Mouse (Mus musculus): ENCODE results near the gene Gm6583. TPM values are rescaled to one million over a fixed set of nuclear protein-coding genes. Genes with fewer than 3 reads are reported as not detected.

Gene Gm6583
- polyA plus RNA-seq, 1 experiment from 2014 or later: 0.42 TPM

GRCm38 (mm10) chr5:112316468-112316867, 39.4 kb downstream of the Gm6583 start:
- Histone ChIP-seq H3K27me3 (ENCODE audit: control insufficient read depth, insufficient read depth, low read length) (no peaks in the 10 kb centered on the region), H3K9me3 (ENCODE audit: control insufficient read depth, low read depth, low read length) (no peaks in the 10 kb centered on the region), H3K36me3 (ENCODE audit: control insufficient read depth, insufficient read depth, low read length) (peaks cover 11% of the 10 kb centered on the region), H3K9ac (replicated peaks; ENCODE audit: low read depth, low read length) (no peak overlapping the region), H3K4me3 (ENCODE audit: low read depth, low read length) (no peak overlapping the region), H3K4me2 (replicated peaks; ENCODE audit: low read depth, low read length) (no peak overlapping the region), H3K4me1 (ENCODE audit: control insufficient read depth, insufficient read depth, low read length) (no peaks in the 10 kb centered on the region; the same call in 1 of the 2 replicates), H3K27ac (ENCODE audit: low read length) (no peak overlapping the region)
- ATAC-seq (ENCODE audit: insufficient number of reproducible peaks, insufficient read depth, low FRiP score, low read depth): no peak
- WGBS: 77% methylated on average over 5 of the region's 5 CpGs

- no peaks in the 10 kb centered on the region for H3K9me3 ChIP-seq (ENCODE audit: control insufficient read depth, low read depth, low read length)
- no peak overlapping the region for H3K27ac ChIP-seq (ENCODE audit: low read length)
- H3K4me3 ChIP-seq (ENCODE audit: low read depth, low read length): no peak overlapping the region
- no peak overlapping the region for H3K4me2 ChIP-seq (replicated peaks; ENCODE audit: low read depth, low read length)
- H3K4me1 ChIP-seq (ENCODE audit: control insufficient read depth, insufficient read depth, low read length): no peaks in the 10 kb centered on the region; the same call in 1 of the 2 replicates
- no peak overlapping the region for H3K9ac ChIP-seq (replicated peaks; ENCODE audit: low read depth, low read length)
- WGBS: 78% methylated on average over 11 of the region's 11 CpGs
- ATAC-seq (ENCODE audit: insufficient number of reproducible peaks, insufficient read depth, low FRiP score, low read depth): no peak
- peaks cover 33% of the 10 kb centered on the region for H3K36me3 ChIP-seq (ENCODE audit: control insufficient read depth, insufficient read depth, low read length)
- H3K27me3 ChIP-seq (ENCODE audit: control insufficient read depth, insufficient read depth, low read length): no peaks in the 10 kb centered on the region
Observed at GRCm38 (mm10) chr5:112313222-112313885, 42.5 kb downstream of the Gm6583 start.

- no peaks in the 10 kb centered on the region for H3K27me3 ChIP-seq (ENCODE audit: control insufficient read depth, insufficient read depth, low read length)
- no peak overlapping the region for H3K9ac ChIP-seq (replicated peaks; ENCODE audit: low read depth, low read length)
- peaks cover 20% of the 10 kb centered on the region for H3K36me3 ChIP-seq (ENCODE audit: control insufficient read depth, insufficient read depth, low read length)
- no peak overlapping the region for H3K4me2 ChIP-seq (replicated peaks; ENCODE audit: low read depth, low read length)
- H3K4me3 ChIP-seq (ENCODE audit: low read depth, low read length): no peak overlapping the region
- no peaks in the 10 kb centered on the region for H3K4me1 ChIP-seq (ENCODE audit: control insufficient read depth, insufficient read depth, low read length)
- H3K9me3 ChIP-seq (ENCODE audit: control insufficient read depth, low read depth, low read length): no peaks in the 10 kb centered on the region
- 74% methylated on average over 5 of the region's 5 CpGs for WGBS
- H3K27ac ChIP-seq (ENCODE audit: low read length): no peak overlapping the region
- ATAC-seq (ENCODE audit: insufficient number of reproducible peaks, insufficient read depth, low FRiP score, low read depth): no peak
Observed at GRCm38 (mm10) chr5:112305842-112306241, 50.0 kb downstream of the Gm6583 start.

Other genes with a start within 250 kb of the Gm6583 start
- 2.6 and 2.7 TPM in 2 replicates for gene Cryba4, start 103.5 kb downstream of the Gm6583 start, polyA plus RNA-seq (2014; fragmentation: Nextera tagmentation; extraction: Ambion mirVana)
- 2.2 and 3.1 TPM in 2 replicates for gene Crybb1, start 100.2 kb downstream of the Gm6583 start, polyA plus RNA-seq (2014; fragmentation: Nextera tagmentation; extraction: Ambion mirVana)
- 35.3 and 38.4 TPM in 2 replicates for gene Tpst2, start 79.3 kb downstream of the Gm6583 start, polyA plus RNA-seq (2014; fragmentation: Nextera tagmentation; extraction: Ambion mirVana)
- 16.6 and 21.5 TPM in 2 replicates for gene Tfip11, start 29.7 kb downstream of the Gm6583 start, polyA plus RNA-seq (2014; fragmentation: Nextera tagmentation; extraction: Ambion mirVana)
- gene Srrd, start 13.0 kb downstream of the Gm6583 start, polyA plus RNA-seq (2014; fragmentation: Nextera tagmentation; extraction: Ambion mirVana): 43.5 and 47.6 TPM in 2 replicates
- 30.9 and 35.0 TPM in 2 replicates for gene Hps4, start 12.9 kb downstream of the Gm6583 start, polyA plus RNA-seq (2014; fragmentation: Nextera tagmentation; extraction: Ambion mirVana)
- gene Asphd2, start 38.8 kb upstream of the Gm6583 start, polyA plus RNA-seq (2014; fragmentation: Nextera tagmentation; extraction: Ambion mirVana): 6.4 and 7.5 TPM in 2 replicates
- gene Gm6588, start 93.4 kb upstream of the Gm6583 start, polyA plus RNA-seq (2014; fragmentation: Nextera tagmentation; extraction: Ambion mirVana): not detected in 2 replicates
- 2.3 and 2.6 TPM in 2 replicates for gene Sez6l, start 221.2 kb upstream of the Gm6583 start, polyA plus RNA-seq (2014; fragmentation: Nextera tagmentation; extraction: Ambion mirVana)